Mouse (Mus musculus) midbrain, embryonic 11.5 days (tissue): ENCODE data around the gene Vps39. TPM values are rescaled to one million over a fixed set of nuclear protein-coding genes. Genes with fewer than 3 reads are reported as not detected.

ENCODE experiments used
- polyA plus RNA-seq: library from polyadenylated mRNA; unstranded; fragments of >200 nt; fragmentation: Nextera tagmentation; extraction: Ambion mirVana; gene quantifications from 2 replicates; pipeline ENCODE4 v1.2.1, GENCODE M21; 2014

The Vps39 gene
- polyA plus RNA-seq, 1 experiment from 2014 or later, result 36.8 TPM

Other genes with a start within 250 kb of the Vps39 start
- gene Ehd4, start 198.5 kb downstream of the Vps39 start, polyA plus RNA-seq, result 10.2 and 17.2 TPM in 2 replicates
- 0.04 and 0.06 TPM in 2 replicates for gene Pla2g4e, start 107.8 kb downstream of the Vps39 start, polyA plus RNA-seq
- 0.05 and 0.08 TPM in 2 replicates for gene Pla2g4d, start 63.9 kb downstream of the Vps39 start, polyA plus RNA-seq
- not detected in 2 replicates for gene Pla2g4f, start 39.0 kb downstream of the Vps39 start, polyA plus RNA-seq
- 7.2 and 10.0 TPM in 2 replicates for gene Ganc, start 50.8 kb upstream of the Vps39 start, polyA plus RNA-seq
- gene Tmem87a, start 51.0 kb upstream of the Vps39 start, polyA plus RNA-seq, result 8.3 and 8.6 TPM in 2 replicates
- 4.8 and 5.9 TPM in 2 replicates for gene Capn3, start 102.9 kb upstream of the Vps39 start, polyA plus RNA-seq
- 56.2 and 62.4 TPM in 2 replicates for gene Zfp106, start 210.7 kb upstream of the Vps39 start, polyA plus RNA-seq
- 45.6 and 52.3 TPM in 2 replicates for gene Snap23, start 214.5 kb upstream of the Vps39 start, polyA plus RNA-seq